Mouse (Mus musculus): ENCODE measurements around the gene Popdc3. TPM values are rescaled to one million over a fixed set of nuclear protein-coding genes. Genes with fewer than 3 reads are reported as not detected.
A peak's percentile ranks its signal among the peaks of the same experiment; 100 is the strongest.
"Not testable (repeated sequence)": the region's sequence is repeated elsewhere in the genome, so short reads cannot be mapped to it uniquely, and the experiment has no call there.

The Popdc3 gene
- total RNA-seq, 2 experiments from 2014 or later = 22.1 to 22.7 TPM

- intact Hi-C loops (cut with DNase I) = no loop called here
- no peak for DNase-seq
Measured at GRCm38 (mm10) chr10:45193330-45194310, 15.7 kb downstream of the Popdc3 start.

GRCm38 (mm10) chr10:45194531-45194930 lies 16.6 kb downstream of the Popdc3 start:
- no peak for DNase-seq
- intact Hi-C loops (cut with DNase I) = no loop called here

GRCm38 (mm10) chr10:45204582-45204981 lies 26.7 kb downstream of the Popdc3 start:
- DNase-seq = no peak
- intact Hi-C loops (cut with DNase I) = no loop called here

GRCm38 (mm10) chr10:45210201-45210600 lies 32.3 kb downstream of the Popdc3 start:
- intact Hi-C loops (cut with DNase I) = no loop called here
- DNase-seq = peak; percentile 38 to 43

GRCm38 (mm10) chr10:45216676-45217075 lies 38.8 kb downstream of the Popdc3 start:
- peak; percentile 32 to 48 for DNase-seq
- intact Hi-C loops (cut with DNase I) = no loop called here

- peak; percentile 61 to 80 for DNase-seq
- intact Hi-C loops (cut with DNase I) = loop anchor here (5.0 kb wide), 1 partner anchor 57 kb away; no protein-coding TSS in a partner anchor
Measured at GRCm38 (mm10) chr10:45229954-45230353, 52.1 kb downstream of the Popdc3 start.

- intact Hi-C loops (cut with DNase I) = loop anchor here (5.0 kb wide), 1 partner anchor 54 kb away; no protein-coding TSS in a partner anchor
- no peak for DNase-seq
Measured at GRCm38 (mm10) chr10:45233351-45233750, 55.5 kb downstream of the Popdc3 start.

GRCm38 (mm10) chr10:45236304-45236703 lies 58.4 kb downstream of the Popdc3 start:
- no peak for DNase-seq
- intact Hi-C loops (cut with DNase I) = no loop called here

- DNase-seq = no peak
- intact Hi-C loops (cut with DNase I) = no loop called here
Measured at GRCm38 (mm10) chr10:45237492-45237891, 59.6 kb downstream of the Popdc3 start.

GRCm38 (mm10) chr10:45260477-45260876 lies 82.6 kb downstream of the Popdc3 start:
- intact Hi-C loops (cut with DNase I) = no loop called here
- DNase-seq = no peak

- intact Hi-C loops (cut with DNase I) = no loop called here
- no peak for DNase-seq
Measured at GRCm38 (mm10) chr10:45262126-45262525, 84.2 kb downstream of the Popdc3 start.

- intact Hi-C loops (cut with DNase I) = no loop called here
- DNase-seq = no peak
Measured at GRCm38 (mm10) chr10:45276499-45276898, 98.6 kb downstream of the Popdc3 start.

GRCm38 (mm10) chr10:45276995-45277394 lies 99.1 kb downstream of the Popdc3 start:
- no peak for DNase-seq
- intact Hi-C loops (cut with DNase I) = no loop called here

- peak; percentile 41 to 58 for DNase-seq
- intact Hi-C loops (cut with DNase I) = loop anchor here (5.0 kb wide), 1 partner anchor 53 kb away; no protein-coding TSS in a partner anchor
Measured at GRCm38 (mm10) chr10:45285651-45286050, 107.8 kb downstream of the Popdc3 start.

- intact Hi-C loops (cut with DNase I) = loop anchor here (2.0 to 5.0 kb wide), 2 partner anchors 48 to 56 kb away; no protein-coding TSS in a partner anchor
- no peak for DNase-seq
Measured at GRCm38 (mm10) chr10:45288351-45288750, 110.5 kb downstream of the Popdc3 start.

GRCm38 (mm10) chr10:45289218-45290105 lies 111.6 kb downstream of the Popdc3 start:
- intact Hi-C loops (cut with DNase I) = loop anchor here (2.0 to 5.0 kb wide), 2 partner anchors 47 to 57 kb away; no protein-coding TSS in a partner anchor
- DNase-seq = peak; percentile 61 to 68

- intact Hi-C loops (cut with DNase I) = no loop called here
- no peak for DNase-seq
Measured at GRCm38 (mm10) chr10:45290618-45291017, 112.7 kb downstream of the Popdc3 start.

- DNase-seq; intact Hi-C loops (cut with DNase I): not testable (repeated sequence)
Measured at GRCm38 (mm10) chr10:45292159-45292558, 114.3 kb downstream of the Popdc3 start.

GRCm38 (mm10) chr10:45295093-45295492 lies 117.2 kb downstream of the Popdc3 start:
- intact Hi-C loops (cut with DNase I) = no loop called here
- DNase-seq = no peak

GRCm38 (mm10) chr10:45298503-45298902 lies 120.6 kb downstream of the Popdc3 start:
- intact Hi-C loops (cut with DNase I) = no loop called here
- DNase-seq = no peak

GRCm38 (mm10) chr10:45299509-45299908 lies 121.6 kb downstream of the Popdc3 start:
- no peak for DNase-seq
- intact Hi-C loops (cut with DNase I) = no loop called here

All from heart, postnatal 10 days (tissue).